Mouse (Mus musculus) layer of hippocampus, adult 18-20 months (tissue): ENCODE results near the gene Cep78. TPM values are rescaled to one million over a fixed set of nuclear protein-coding genes. Genes with fewer than 3 reads are reported as not detected.

Experiments
- DNase-seq, 2 experiments: peaks; one replicate each; pipeline ENCODE4 v3.0.0; 2022; ENCODE audit warnings: low spot score in 2 of 2
- total RNA-seq, 2 experiments: library from RNA; stranded (reverse); gene quantifications; 2 replicates each; pipeline ENCODE4 v1.2.3; 2021

Gene Cep78
- total RNA-seq, 2 experiments from 2014 or later, result 9.3 to 10.1 TPM

- DNase-seq, result no peak
These were observed 11.4 kb downstream of the Cep78 start for GRCm38 (mm10) chr19:15973365-15973764.

GRCm38 (mm10) chr19:15965082-15965481, 19.7 kb downstream of the Cep78 start:
- DNase-seq, result peak in 1 of 2 experiments; percentile 67

GRCm38 (mm10) chr19:15964533-15964932, 20.3 kb downstream of the Cep78 start:
- no peak for DNase-seq

- DNase-seq, result no peak
These were observed 21.6 kb downstream of the Cep78 start for GRCm38 (mm10) chr19:15963011-15963695.

GRCm38 (mm10) chr19:15962313-15962712, 22.5 kb downstream of the Cep78 start:
- DNase-seq, result no peak

GRCm38 (mm10) chr19:15950225-15950624, 34.6 kb downstream of the Cep78 start:
- DNase-seq, result no peak

GRCm38 (mm10) chr19:15948867-15949266, 35.9 kb downstream of the Cep78 start:
- DNase-seq, result no peak

- DNase-seq, result no peak
These were observed 36.4 kb downstream of the Cep78 start for GRCm38 (mm10) chr19:15948426-15948825.

GRCm38 (mm10) chr19:15947237-15947636, 37.6 kb downstream of the Cep78 start, which contains the start of gene Psat1:
Psat1 (minus strand) TSS chr19:15947337.
- DNase-seq, result no peak

- DNase-seq, result no peak
These were observed 38.1 kb downstream of the Cep78 start for GRCm38 (mm10) chr19:15946663-15947062.

GRCm38 (mm10) chr19:15943117-15943423, 41.7 kb downstream of the Cep78 start:
- no peak for DNase-seq

- DNase-seq, result no peak
These were observed 42.2 kb downstream of the Cep78 start for GRCm38 (mm10) chr19:15942421-15943116.

- no peak for DNase-seq
These were observed 43.4 kb downstream of the Cep78 start for GRCm38 (mm10) chr19:15941399-15941798.

- DNase-seq, result peak; percentile 25 to 75
These were observed 59.1 kb downstream of the Cep78 start for GRCm38 (mm10) chr19:15925719-15926045.

GRCm38 (mm10) chr19:15924866-15925718, 59.7 kb downstream of the Cep78 start:
- peak; percentile 84 to 95 for DNase-seq

- peak; percentile 69 to 82 for DNase-seq
These were observed 60.5 kb downstream of the Cep78 start for GRCm38 (mm10) chr19:15924181-15924865.

GRCm38 (mm10) chr19:15923426-15923825, 61.4 kb downstream of the Cep78 start:
- peak in 1 of 2 experiments; percentile 21 for DNase-seq

- no peak for DNase-seq
These were observed 65.5 kb downstream of the Cep78 start for GRCm38 (mm10) chr19:15919336-15919735.

GRCm38 (mm10) chr19:15918111-15918510, 66.7 kb downstream of the Cep78 start:
- no peak for DNase-seq

GRCm38 (mm10) chr19:15913249-15913997, 71.4 kb downstream of the Cep78 start:
- no peak for DNase-seq

GRCm38 (mm10) chr19:15911441-15911840, 73.3 kb downstream of the Cep78 start:
- DNase-seq, result no peak
